Mouse (Mus musculus) neutrophil, adult 59 days (primary cell): ENCODE measurements around the gene Lect2. TPM values are rescaled to one million over a fixed set of nuclear protein-coding genes. Genes with fewer than 3 reads are reported as not detected.

ENCODE experiments used
- total RNA-seq, 2 experiments: library from RNA; stranded (reverse); gene quantifications; 1 replicate in 1 of 2; 2 replicates in 1 of 2; pipeline ENCODE4 v1.2.4; 2023

Gene Lect2
- not detected for total RNA-seq

GRCm38 (mm10) chr13:56548401-56548800 lies at the start of gene Lect2:
Gene Lect2 (minus strand): TSS chr13:56548502.

GRCm38 (mm10) chr13:56522081-56522820 lies 26.1 kb downstream of the Lect2 start, which contains the start of gene Fbxl21:
Gene Fbxl21 (plus strand): TSS chr13:56522472.

Other genes with a start within 250 kb of the Lect2 start
- not detected for gene Gm3045, start 121.9 kb downstream of the Lect2 start, total RNA-seq
- gene Slc25a48, start 110.1 kb downstream of the Lect2 start, total RNA-seq = not detected
- gene Il9, start 66.3 kb downstream of the Lect2 start, total RNA-seq = not detected
- gene Fbxl21, start 26.0 kb downstream of the Lect2 start, total RNA-seq = under 1 TPM; 0.15 to 0.16 TPM
- gene Tgfbi, start 61.0 kb upstream of the Lect2 start, total RNA-seq = 100 to 1,000 TPM; 358 to 432 TPM
- gene Smad5, start 154.5 kb upstream of the Lect2 start, total RNA-seq = 10 to 100 TPM; 10.9 to 11.3 TPM
- gene Gm45623, start 205.3 kb upstream of the Lect2 start, total RNA-seq = not detected